Mouse (Mus musculus) heart, postnatal 0 days (tissue): ENCODE data around the gene S1pr2.
"Not testable (repeated sequence)": the region's sequence is repeated elsewhere in the genome, so short reads cannot be mapped to it uniquely, and the experiment has no call there.

Experiments
- CTCF ChIP-seq: IDR thresholded peaks from 2 replicates; pipeline ENCODE4 v1.5.1; 2016; ENCODE audit warnings: antibody characterized with exemption, control low read depth, low read depth
- EP300 ChIP-seq: IDR thresholded peaks from 2 replicates; pipeline ENCODE4 v1.6.1; 2016; ENCODE audit warnings: antibody characterized with exemption, low read depth

GRCm38 (mm10) chr9:20998337-20998736 lies 21.8 kb upstream of the S1pr2 start:
- TF ChIP-seq CTCF = peak; percentile 63
- TF ChIP-seq EP300 = not testable (repeated sequence)
